Mouse (Mus musculus): ENCODE results near the gene 4922502D21Rik.

DNA sequence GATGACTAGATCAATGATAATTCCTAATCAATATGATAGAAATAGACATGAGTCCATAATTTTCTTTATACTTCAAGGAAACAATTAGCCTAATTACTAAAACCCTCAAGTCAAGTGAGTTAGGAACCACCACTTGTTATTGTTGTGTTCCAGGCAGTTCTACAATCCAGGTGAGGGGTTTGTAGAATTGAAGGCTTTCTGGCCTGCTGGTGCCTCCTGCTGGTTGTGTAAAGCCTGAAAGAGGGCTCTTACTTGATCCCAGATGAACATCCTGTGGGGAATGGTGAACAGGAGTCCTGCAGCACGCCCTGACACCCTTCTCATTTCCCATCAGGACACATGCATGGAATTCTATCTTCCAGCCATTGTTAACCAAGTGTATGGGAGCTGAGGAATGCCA is 13.2 kb downstream of the 4922502D21Rik start:
- no peak for TF ChIP-seq CTCF (IDR thresholded peaks at IDR 0.05; ENCODE audit: insufficient read depth, low read length)
- TF ChIP-seq POLR2A (IDR thresholded peaks at IDR 0.05; ENCODE audit: borderline replicate concordance, extremely low read depth, low read depth, low read length) = no peak
